Mouse (Mus musculus) induced T-regulatory cell, adult 2 months (primary cell): ENCODE measurements around the gene Dcdc2b.

Experiments
- DNase-seq: peaks from one replicate; pipeline ENCODE4 v3.0.0-alpha.2; 2012; ENCODE audit warnings: low read depth

Dcdc2b gene

GRCm38 (mm10) chr4:129621283-129621841, 7.3 kb upstream of the Dcdc2b start:
- DNase-seq, result peak; percentile 61

- peak; percentile 54 for DNase-seq
These were observed 6.6 kb upstream of the Dcdc2b start for GRCm38 (mm10) chr4:129620419-129621282.

GRCm38 (mm10) chr4:129618786-129619691, 5.0 kb upstream of the Dcdc2b start, which contains the start of gene Iqcc:
TSS of gene Iqcc (minus strand) at chr4:129619099.
- DNase-seq, result peak; percentile 97

GRCm38 (mm10) chr4:129618031-129618430, 4.0 kb upstream of the Dcdc2b start:
- no peak for DNase-seq

GRCm38 (mm10) chr4:129617121-129617641, 3.1 kb upstream of the Dcdc2b start:
- no peak for DNase-seq

GRCm38 (mm10) chr4:129616631-129617030, 2.6 kb upstream of the Dcdc2b start:
- no peak for DNase-seq

GRCm38 (mm10) chr4:129615801-129616290, 1.8 kb upstream of the Dcdc2b start:
- DNase-seq, result no peak

GRCm38 (mm10) chr4:129610472-129610871, 3.6 kb downstream of the Dcdc2b start:
- no peak for DNase-seq

- peak; percentile 59 for DNase-seq
These were observed 4.0 kb downstream of the Dcdc2b start for GRCm38 (mm10) chr4:129610026-129610425.

GRCm38 (mm10) chr4:129609139-129609631, 4.9 kb downstream of the Dcdc2b start:
- peak; percentile 48 for DNase-seq

- DNase-seq, result peak; percentile 93
These were observed 5.5 kb downstream of the Dcdc2b start for GRCm38 (mm10) chr4:129608426-129609025.

GRCm38 (mm10) chr4:129600233-129601158, 13.6 kb downstream of the Dcdc2b start, which contains the start of the genes Eif3i and Tmem234:
TSS of gene Eif3i (minus strand) at chr4:129600648.
TSS of gene Tmem234 (plus strand) at chr4:129600668.
- DNase-seq, result peak; percentile 93

GRCm38 (mm10) chr4:129588865-129589264, 25.2 kb downstream of the Dcdc2b start:
- no peak for DNase-seq

- no peak for DNase-seq
These were observed 27.1 kb downstream of the Dcdc2b start for GRCm38 (mm10) chr4:129586943-129587342.

- DNase-seq, result no peak
These were observed 28.3 kb downstream of the Dcdc2b start for GRCm38 (mm10) chr4:129585773-129586172.

- peak; percentile 93 for DNase-seq
These were observed 29.0 kb downstream of the Dcdc2b start for GRCm38 (mm10) chr4:129584884-129585608.

- DNase-seq, result peak; percentile 68
These were observed 29.7 kb downstream of the Dcdc2b start for GRCm38 (mm10) chr4:129584370-129584769.

GRCm38 (mm10) chr4:129582251-129582650, 31.8 kb downstream of the Dcdc2b start:
- DNase-seq, result peak; percentile 37

- DNase-seq, result peak; percentile 93
These were observed 33.7 kb downstream of the Dcdc2b start for GRCm38 (mm10) chr4:129580347-129580746.
